Mouse (Mus musculus) ZHBTc4 (cell line): ENCODE data around the gene Ube2q2.

Experiments
- DNase-seq: peaks from one replicate; pipeline ENCODE4 v3.0.0-alpha.2; 2011; ENCODE audit warnings: low read depth, low spot score

Ube2q2 gene

GRCm38 (mm10) chr9:55172195-55172685 lies 23.6 kb downstream of the Ube2q2 start:
- no peak for DNase-seq

- peak; percentile 33 for DNase-seq
Observed at GRCm38 (mm10) chr9:55174235-55174634, 25.6 kb downstream of the Ube2q2 start.

- no peak for DNase-seq
Observed at GRCm38 (mm10) chr9:55195876-55196275, 47.2 kb downstream of the Ube2q2 start.

GRCm38 (mm10) chr9:55198260-55198659 lies 49.6 kb downstream of the Ube2q2 start:
- no peak for DNase-seq

- no peak for DNase-seq
Observed at GRCm38 (mm10) chr9:55199348-55199747, 50.7 kb downstream of the Ube2q2 start.

GRCm38 (mm10) chr9:55208458-55208789 lies 59.8 kb downstream of the Ube2q2 start:
- DNase-seq, result no peak

GRCm38 (mm10) chr9:55208790-55209481 lies 60.3 kb downstream of the Ube2q2 start, which contains the start of gene Fbxo22:
Fbxo22 (plus strand) TSS chr9:55208925.
- DNase-seq, result peak; percentile 94

GRCm38 (mm10) chr9:55211611-55212010 lies 63.0 kb downstream of the Ube2q2 start:
- no peak for DNase-seq

- DNase-seq, result peak; percentile 58
Observed at GRCm38 (mm10) chr9:55213396-55213795, 64.7 kb downstream of the Ube2q2 start.

GRCm38 (mm10) chr9:55215056-55215455 lies 66.4 kb downstream of the Ube2q2 start:
- DNase-seq, result no peak

- DNase-seq, result peak; percentile 50
Observed at GRCm38 (mm10) chr9:55215648-55216047, 67.0 kb downstream of the Ube2q2 start.

GRCm38 (mm10) chr9:55216078-55216477 lies 67.4 kb downstream of the Ube2q2 start:
- peak; percentile 97 for DNase-seq

GRCm38 (mm10) chr9:55217381-55217780 lies 68.7 kb downstream of the Ube2q2 start:
- DNase-seq, result peak; percentile 28

GRCm38 (mm10) chr9:55225165-55225737 lies 76.6 kb downstream of the Ube2q2 start:
- DNase-seq, result peak; percentile 49

- no peak for DNase-seq
Observed at GRCm38 (mm10) chr9:55226251-55226650, 77.6 kb downstream of the Ube2q2 start.

- DNase-seq, result no peak
Observed at GRCm38 (mm10) chr9:55228149-55228548, 79.5 kb downstream of the Ube2q2 start.

GRCm38 (mm10) chr9:55229010-55229409 lies 80.4 kb downstream of the Ube2q2 start:
- peak; percentile 64 for DNase-seq

GRCm38 (mm10) chr9:55231544-55231943 lies 82.9 kb downstream of the Ube2q2 start:
- DNase-seq, result peak; percentile 50

- DNase-seq, result no peak
Observed at GRCm38 (mm10) chr9:55232110-55232509, 83.5 kb downstream of the Ube2q2 start.

GRCm38 (mm10) chr9:55232586-55232985 lies 83.9 kb downstream of the Ube2q2 start:
- peak; percentile 45 for DNase-seq

GRCm38 (mm10) chr9:55233076-55233475 lies 84.4 kb downstream of the Ube2q2 start:
- DNase-seq, result peak; percentile 72

GRCm38 (mm10) chr9:55236235-55237165 lies 87.8 kb downstream of the Ube2q2 start:
- no peak for DNase-seq
